Mouse (Mus musculus): ENCODE results near the gene Slc5a11. TPM values are rescaled to one million over a fixed set of nuclear protein-coding genes. Genes with fewer than 3 reads are reported as not detected.

Gene Slc5a11
- polyA plus RNA-seq, 1 experiment from 2014 or later, result not detected

GRCm38 (mm10) chr7:123194696-123195095, 19.9 kb upstream of the Slc5a11 start:
- Histone ChIP-seq H3K4me2 (replicated peaks; ENCODE audit: low read depth, low read length) (no peak overlapping the region), H3K27me3 (replicated peaks; ENCODE audit: insufficient read depth, low read length) (no peaks in the 10 kb centered on the region), H3K9ac (replicated peaks; ENCODE audit: low read depth) (no peak overlapping the region), H3K9me3 (ENCODE audit: low read length) (no peaks in the 10 kb centered on the region), H3K27ac (ENCODE audit: low read length) (no peak overlapping the region), H3K36me3 (ENCODE audit: insufficient read depth, low read length) (peaks cover 25% of the 10 kb centered on the region; the same call in 1 of the 2 replicates), H3K4me3 (ENCODE audit: low read depth, low read length) (no peak overlapping the region), H3K4me1 (ENCODE audit: insufficient read depth, low read depth, low read length) (no peaks in the 10 kb centered on the region)
- no peak for TF ChIP-seq CTCF (IDR thresholded peaks at IDR 0.05)
- no peak for TF ChIP-seq EP300 (IDR thresholded peaks at IDR 0.05)
- 88% methylated on average over 8 of the region's 8 CpGs for WGBS
- no peak for ATAC-seq
- no peak for DNase-seq (ENCODE audit: low spot score)

DNA sequence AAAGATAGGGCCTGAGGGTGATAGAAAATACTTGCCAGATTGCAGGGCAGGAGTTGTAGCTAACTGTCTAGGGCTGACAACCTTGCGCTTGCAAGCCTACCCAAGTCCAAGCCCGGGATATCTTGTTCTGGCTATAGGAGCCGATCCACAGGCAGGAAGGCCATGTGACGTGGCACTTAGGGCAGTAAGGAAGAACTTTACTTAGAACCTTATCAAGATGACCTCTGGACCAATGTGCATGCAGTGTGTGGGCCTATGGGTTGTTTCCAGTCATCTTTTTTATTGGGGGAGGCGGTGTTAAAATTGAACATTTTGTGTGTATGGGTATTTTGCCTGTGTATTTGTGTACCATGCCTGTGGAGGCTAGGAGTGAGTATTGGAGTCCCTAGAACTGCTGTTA, 18.1 kb upstream of the Slc5a11 start:
- ATAC-seq (no peak), DNase-seq (ENCODE audit: low spot score) (no peak)
- WGBS, result 76% methylated on average over 5 of the region's 5 CpGs
- no peak for TF ChIP-seq CTCF (IDR thresholded peaks at IDR 0.05)
- TF ChIP-seq EP300 (IDR thresholded peaks at IDR 0.05), result no peak
- H3K9ac ChIP-seq (replicated peaks; ENCODE audit: low read depth), result no peak overlapping the region
- no peaks in the 10 kb centered on the region for H3K9me3 ChIP-seq (ENCODE audit: low read length)
- H3K4me3 ChIP-seq (ENCODE audit: low read depth, low read length), result no peak overlapping the region
- H3K4me2 ChIP-seq (replicated peaks; ENCODE audit: low read depth, low read length), result no peak overlapping the region
- H3K4me1 ChIP-seq (ENCODE audit: insufficient read depth, low read depth, low read length), result no peaks in the 10 kb centered on the region
- H3K27me3 ChIP-seq (replicated peaks; ENCODE audit: insufficient read depth, low read length), result no peaks in the 10 kb centered on the region
- H3K36me3 ChIP-seq (ENCODE audit: insufficient read depth, low read length), result peaks cover 12% of the 10 kb centered on the region; the same call in 1 of the 2 replicates
- H3K27ac ChIP-seq (ENCODE audit: low read length), result no peak overlapping the region

- Histone ChIP-seq H3K4me2 (replicated peaks; ENCODE audit: low read depth, low read length) (no peak overlapping the region), H3K9me3 (ENCODE audit: low read length) (no peaks in the 10 kb centered on the region), H3K36me3 (ENCODE audit: insufficient read depth, low read length) (no peaks in the 10 kb centered on the region), H3K27me3 (replicated peaks; ENCODE audit: insufficient read depth, low read length) (no peaks in the 10 kb centered on the region), H3K4me1 (ENCODE audit: insufficient read depth, low read depth, low read length) (no peaks in the 10 kb centered on the region), H3K9ac (replicated peaks; ENCODE audit: low read depth) (no peak overlapping the region), H3K27ac (ENCODE audit: low read length) (no peak overlapping the region), H3K4me3 (ENCODE audit: low read depth, low read length) (no peak overlapping the region)
- WGBS, result 46% methylated on average over 10 of the region's 10 CpGs
- TF ChIP-seq CTCF (IDR thresholded peaks at IDR 0.05) (no peak), EP300 (IDR thresholded peaks at IDR 0.05) (no peak)
- ATAC-seq (no peak), DNase-seq (ENCODE audit: low spot score) (no peak)
These were observed 15.9 kb upstream of the Slc5a11 start for GRCm38 (mm10) chr7:123198695-123199094.

DNA sequence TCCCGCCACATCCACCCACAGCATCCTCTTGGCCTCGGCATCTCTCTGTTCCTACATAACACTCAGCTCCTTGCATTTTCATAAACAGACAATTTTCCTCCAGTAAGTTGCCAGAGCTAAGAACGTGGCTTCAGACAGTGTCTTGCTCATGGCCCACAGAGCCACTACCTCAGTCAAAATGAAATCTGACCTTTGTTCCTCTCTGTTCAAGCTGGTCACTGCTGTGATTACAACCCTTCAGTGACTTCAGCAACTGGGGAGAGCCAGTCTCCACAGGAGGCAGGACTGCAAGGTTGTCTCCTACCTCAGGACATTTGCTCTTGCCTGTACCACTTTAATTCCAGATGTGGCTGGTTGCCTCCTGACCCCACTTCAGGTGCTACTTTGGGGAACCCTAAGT, 15.4 kb upstream of the Slc5a11 start:
- Histone ChIP-seq H3K4me2 (replicated peaks; ENCODE audit: low read depth, low read length) (no peak overlapping the region), H3K4me1 (ENCODE audit: insufficient read depth, low read depth, low read length) (no peaks in the 10 kb centered on the region), H3K36me3 (ENCODE audit: insufficient read depth, low read length) (no peaks in the 10 kb centered on the region), H3K4me3 (ENCODE audit: low read depth, low read length) (no peak overlapping the region), H3K9ac (replicated peaks; ENCODE audit: low read depth) (no peak overlapping the region), H3K27me3 (replicated peaks; ENCODE audit: insufficient read depth, low read length) (no peaks in the 10 kb centered on the region), H3K27ac (ENCODE audit: low read length) (no peak overlapping the region), H3K9me3 (ENCODE audit: low read length) (no peaks in the 10 kb centered on the region)
- DNase-seq (ENCODE audit: low spot score), result no peak
- no peak for ATAC-seq
- TF ChIP-seq CTCF (IDR thresholded peaks at IDR 0.05), result no peak
- no peak for TF ChIP-seq EP300 (IDR thresholded peaks at IDR 0.05)
- 59% methylated on average over 3 of the region's 3 CpGs for WGBS

DNA sequence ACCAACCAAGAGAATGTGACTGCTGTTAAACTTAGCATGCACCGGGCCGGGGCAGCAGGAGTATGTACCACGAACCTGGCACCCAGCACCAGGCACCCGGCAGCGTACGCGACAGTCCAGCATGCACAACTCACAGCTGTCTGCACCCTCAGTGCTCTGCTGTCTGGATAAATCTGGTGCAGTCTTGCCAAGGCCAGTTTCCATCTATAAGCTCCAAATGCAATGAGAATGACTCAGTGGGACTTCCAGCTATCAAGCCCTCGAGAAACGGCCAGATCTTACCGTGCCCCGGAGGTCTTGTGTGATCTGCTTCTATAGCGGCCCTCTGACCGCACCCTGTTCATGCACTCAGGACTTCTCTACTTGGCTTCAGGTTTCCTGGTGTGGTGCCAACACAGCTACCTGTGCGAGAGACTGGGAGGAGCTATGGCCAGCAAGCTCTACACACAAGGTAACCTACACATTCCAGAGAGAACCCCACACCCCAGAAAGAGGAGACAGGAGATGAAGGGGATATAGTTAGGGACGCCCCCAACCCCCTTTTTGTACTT, 14.8 kb upstream of the Slc5a11 start:
- Histone ChIP-seq H3K4me2 (replicated peaks; ENCODE audit: low read depth, low read length) (no peak overlapping the region), H3K4me1 (ENCODE audit: insufficient read depth, low read depth, low read length) (no peaks in the 10 kb centered on the region), H3K4me3 (ENCODE audit: low read depth, low read length) (no peak overlapping the region), H3K27me3 (replicated peaks; ENCODE audit: insufficient read depth, low read length) (no peaks in the 10 kb centered on the region), H3K27ac (ENCODE audit: low read length) (no peak overlapping the region), H3K9me3 (ENCODE audit: low read length) (no peaks in the 10 kb centered on the region), H3K9ac (replicated peaks; ENCODE audit: low read depth) (no peak overlapping the region), H3K36me3 (ENCODE audit: insufficient read depth, low read length) (no peaks in the 10 kb centered on the region)
- DNase-seq (ENCODE audit: low spot score) (peak; percentile 70), ATAC-seq (peak; percentile 53)
- TF ChIP-seq CTCF (IDR thresholded peaks at IDR 0.05) (no peak), EP300 (IDR thresholded peaks at IDR 0.05) (no peak)
- WGBS, result 77% methylated on average over 15 of the region's 15 CpGs

- DNase-seq (ENCODE audit: low spot score) (no peak), ATAC-seq (no peak)
- Histone ChIP-seq H3K4me3 (ENCODE audit: low read depth, low read length) (no peak overlapping the region), H3K27me3 (replicated peaks; ENCODE audit: insufficient read depth, low read length) (no peaks in the 10 kb centered on the region), H3K9ac (replicated peaks; ENCODE audit: low read depth) (no peak overlapping the region), H3K27ac (ENCODE audit: low read length) (no peak overlapping the region), H3K36me3 (ENCODE audit: insufficient read depth, low read length) (no peaks in the 10 kb centered on the region), H3K4me1 (ENCODE audit: insufficient read depth, low read depth, low read length) (no peaks in the 10 kb centered on the region), H3K4me2 (replicated peaks; ENCODE audit: low read depth, low read length) (no peak overlapping the region), H3K9me3 (ENCODE audit: low read length) (no peaks in the 10 kb centered on the region)
- TF ChIP-seq EP300 (IDR thresholded peaks at IDR 0.05) (no peak), CTCF (IDR thresholded peaks at IDR 0.05) (no peak)
- WGBS, result 69% methylated on average over 9 of the region's 9 CpGs
These were observed 13.9 kb upstream of the Slc5a11 start for GRCm38 (mm10) chr7:123200722-123201121.

DNA sequence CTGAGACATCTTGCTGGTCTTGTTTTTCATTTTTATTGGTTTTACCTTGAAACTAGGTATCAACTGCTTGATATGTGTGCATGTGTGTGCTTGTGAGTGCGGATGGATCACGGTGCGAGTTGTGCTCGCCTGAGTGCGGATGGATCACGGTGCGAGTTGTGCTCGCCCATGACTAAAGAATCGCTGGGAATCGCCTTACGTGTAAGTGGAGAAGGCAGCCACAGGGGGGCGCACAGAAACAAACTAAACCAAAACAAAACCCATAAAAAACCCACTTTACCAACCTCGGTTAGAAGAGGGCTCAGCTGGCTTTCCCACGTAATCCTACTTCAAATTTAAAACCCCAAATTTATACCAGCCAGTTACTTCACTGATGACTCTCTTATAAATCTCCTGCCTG, 9.3 kb upstream of the Slc5a11 start:
- Histone ChIP-seq H3K27me3 (replicated peaks; ENCODE audit: insufficient read depth, low read length) (no peaks in the 10 kb centered on the region), H3K4me3 (ENCODE audit: low read depth, low read length) (no peak overlapping the region), H3K27ac (ENCODE audit: low read length) (no peak overlapping the region), H3K4me2 (replicated peaks; ENCODE audit: low read depth, low read length) (no peak overlapping the region), H3K9me3 (ENCODE audit: low read length) (no peaks in the 10 kb centered on the region), H3K9ac (replicated peaks; ENCODE audit: low read depth) (no peak overlapping the region), H3K36me3 (ENCODE audit: insufficient read depth, low read length) (no peaks in the 10 kb centered on the region), H3K4me1 (ENCODE audit: insufficient read depth, low read depth, low read length) (no peaks in the 10 kb centered on the region)
- TF ChIP-seq EP300 (IDR thresholded peaks at IDR 0.05), result no peak
- peak; percentile 69 for TF ChIP-seq CTCF (IDR thresholded peaks at IDR 0.05)
- 31% methylated on average over 14 of the region's 14 CpGs for WGBS
- DNase-seq (ENCODE audit: low spot score) (peak; percentile 46), ATAC-seq (no peak)
